Comparison of ENCODE assay signal across 11 mouse cellular contexts in genomic region chr14:17835738-17836137, GRCm38 (mm10).
"Had no signal": no experiment of that assay in that cellular context is flagged by ENCODE, and none has a peak within 500 bp of the region (broad histone marks: within the 10 kb centered on the region; RNA-seq: fewer than 3 reads in every experiment).

No protein-coding gene starts in this region.

- DNase-seq: gastrocnemius, adult 2 months; gastrocnemius, postnatal 10 days; gastrocnemius, postnatal 25 days; heart, adult 2 months; heart, postnatal 14 days; heart, postnatal 36 days; kidney, adult 18-20 months; kidney, adult 8-10 months; kidney, postnatal 10 days; kidney, postnatal 25 days; kidney, postnatal 4 days had no signal
